Mouse (Mus musculus): ENCODE data around the gene Dupd1.

DNA sequence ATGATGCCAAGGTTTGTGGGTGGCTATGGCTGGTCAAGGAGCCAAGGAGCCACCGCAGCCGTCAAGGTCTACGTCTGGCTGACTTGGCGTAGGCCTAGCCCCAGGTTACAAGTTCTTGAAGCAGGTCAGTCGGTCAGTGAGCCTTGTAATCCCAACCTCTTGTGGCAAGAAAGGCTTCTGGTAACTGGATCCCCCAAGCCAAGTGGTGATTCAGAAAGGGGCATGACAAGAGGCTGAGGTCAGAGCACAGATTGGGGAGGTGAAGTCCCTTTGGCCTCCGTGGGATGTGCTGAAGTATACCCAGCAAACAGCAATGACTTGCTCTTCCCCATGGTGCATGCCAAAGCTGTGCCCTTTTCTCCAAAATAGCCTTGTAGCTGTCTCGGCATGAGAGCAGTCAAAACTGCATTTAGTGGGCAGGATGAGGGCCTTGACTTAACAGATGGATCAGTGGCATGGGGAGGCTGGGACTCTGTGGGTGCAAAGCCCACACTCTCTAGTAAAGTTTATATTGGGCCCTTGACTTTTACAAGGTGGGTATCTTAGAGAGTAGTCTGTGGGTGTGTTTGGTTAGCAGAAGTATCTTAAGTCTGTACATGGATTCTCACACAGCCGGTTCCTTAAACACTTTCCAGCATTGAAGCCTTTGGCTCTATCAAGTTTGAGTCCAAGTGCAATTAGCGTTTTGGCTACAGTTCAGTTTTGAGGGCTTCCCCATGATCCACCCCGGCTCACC lies 28.8 kb downstream of the Dupd1 start:
- TF ChIP-seq CTCF (IDR thresholded peaks at IDR 0.05) (no peak), EP300 (IDR thresholded peaks at IDR 0.05) (no peak)

Data from lung, postnatal 0 days (tissue).